11 mouse cellular contexts compared by ENCODE assay signal in the genomic region with DNA sequence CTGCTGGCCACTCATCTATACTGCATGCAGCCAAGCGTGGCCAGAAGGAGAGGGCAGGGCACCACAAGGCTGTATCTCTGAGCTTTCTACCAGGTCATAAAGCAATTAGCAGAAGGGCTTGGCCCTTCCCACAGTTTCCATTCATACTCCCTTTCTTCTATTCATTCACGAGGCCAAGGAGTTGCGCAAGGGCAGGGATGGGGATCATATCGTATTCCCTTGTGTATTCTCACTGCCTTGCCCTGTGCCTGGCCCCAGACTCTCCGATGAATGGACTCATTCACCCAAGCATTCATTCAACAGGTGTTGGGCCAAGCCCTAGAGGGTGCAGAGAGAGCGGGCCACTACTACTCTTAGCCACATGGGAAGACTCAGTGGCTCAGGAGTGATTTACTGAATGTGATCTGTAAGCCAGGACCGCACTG.
DNase-seq lines count a peak whose midpoint lies in the region; ATAC-seq and TF ChIP-seq lines count a peak whose summit lies in the region.
"Had no signal": no experiment of that assay in that cellular context is flagged by ENCODE, and none has a peak within 500 bp of the region (broad histone marks: within the 10 kb centered on the region; RNA-seq: fewer than 3 reads in every experiment).

No protein-coding gene starts in this region.

- H3K9ac ChIP-seq in kidney, postnatal 0 days (ENCODE audit: low read depth, low read length), result no peak overlapping the region
- H3K9ac ChIP-seq: heart, embryonic 13.5 days; lung, embryonic 15.5 days had no signal

- no peaks in the 10 kb centered on the region for H3K36me3 ChIP-seq in kidney, postnatal 0 days (ENCODE audit: insufficient read depth, low read length)
- H3K36me3 ChIP-seq: heart, embryonic 13.5 days; lung, embryonic 15.5 days had no signal

- H3K4me2 ChIP-seq in kidney, postnatal 0 days (ENCODE audit: low read length), result no peak overlapping the region
- H3K4me2 ChIP-seq: heart, embryonic 13.5 days; lung, embryonic 15.5 days had no signal

- 41% methylated on average over 7 of the region's 7 CpGs for WGBS in kidney, postnatal 0 days

- no peak overlapping the region for H3K4me3 ChIP-seq in kidney, postnatal 0 days (replicated peaks; ENCODE audit: low read depth, low read length)
- H3K4me3 ChIP-seq: heart, embryonic 13.5 days; lung, embryonic 15.5 days had no signal

- no peaks in the 10 kb centered on the region for H3K27me3 ChIP-seq in kidney, postnatal 0 days (ENCODE audit: insufficient read depth, low read length)
- H3K27me3 ChIP-seq: heart, embryonic 13.5 days; lung, embryonic 15.5 days had no signal

- no peak overlapping the region for H3K27ac ChIP-seq in kidney, postnatal 0 days

- H3K9me3 ChIP-seq in kidney, postnatal 0 days (replicated peaks; ENCODE audit: low read length), result no peaks in the 10 kb centered on the region
- H3K9me3 ChIP-seq: heart, embryonic 13.5 days; lung, embryonic 15.5 days had no signal

- no peak for TF ChIP-seq CTCF in kidney, postnatal 0 days (IDR thresholded peaks at IDR 0.05; ENCODE audit: low read depth)

- H3K4me1 ChIP-seq in kidney, postnatal 0 days (replicated peaks; ENCODE audit: insufficient read depth, low read length), result peaks cover 23% of the 10 kb centered on the region

- ATAC-seq in kidney, postnatal 0 days (replicated peaks; ENCODE audit: low FRiP score, low read depth), result peak; percentile 76

- peak; percentile 22 for DNase-seq in adrenal gland, postnatal 25 days
- DNase-seq in adrenal gland, postnatal 14 days, result no peak
- DNase-seq in kidney, postnatal 0 days (ENCODE audit: low spot score), result peak; percentile 77
- no peak for DNase-seq in kidney, adult 8-10 months
- DNase-seq in embryo, embryonic 9.5 days (ENCODE audit: extremely low spot score), result peak; percentile 42
- peak; percentile 74 for DNase-seq in lung, postnatal 36 days
- no peak for DNase-seq in testis, postnatal 10 days (ENCODE audit: low spot score)
- no peak for DNase-seq in yolk sac, embryonic 10.5 days (ENCODE audit: low spot score)
- DNase-seq: layer of hippocampus, postnatal 36 days had no signal

Comparison
In these comparisons a context has a peak if more than half of its experiments do, and no peak if none do; other contexts are left out.
1. DNase-seq: peak in adrenal gland, postnatal 25 days (single experiment), kidney, postnatal 0 days (single experiment), embryo, embryonic 9.5 days (single experiment) and lung, postnatal 36 days (single experiment); none in adrenal gland, postnatal 14 days (single experiment), kidney, adult 8-10 months (0 of 2), testis, postnatal 10 days (single experiment) and yolk sac, embryonic 10.5 days (single experiment).